Mouse (Mus musculus): ENCODE measurements around the gene Mageb18. TPM values are rescaled to one million over a fixed set of nuclear protein-coding genes. Genes with fewer than 3 reads are reported as not detected.
"Not testable (repeated sequence)": the region's sequence is repeated elsewhere in the genome, so short reads cannot be mapped to it uniquely, and the experiment has no call there.

Mageb18 gene
- not detected in 2 replicates for polyA plus RNA-seq (2015; fragmentation: Nextera tagmentation; extraction: Ambion mirVana)

DNA sequence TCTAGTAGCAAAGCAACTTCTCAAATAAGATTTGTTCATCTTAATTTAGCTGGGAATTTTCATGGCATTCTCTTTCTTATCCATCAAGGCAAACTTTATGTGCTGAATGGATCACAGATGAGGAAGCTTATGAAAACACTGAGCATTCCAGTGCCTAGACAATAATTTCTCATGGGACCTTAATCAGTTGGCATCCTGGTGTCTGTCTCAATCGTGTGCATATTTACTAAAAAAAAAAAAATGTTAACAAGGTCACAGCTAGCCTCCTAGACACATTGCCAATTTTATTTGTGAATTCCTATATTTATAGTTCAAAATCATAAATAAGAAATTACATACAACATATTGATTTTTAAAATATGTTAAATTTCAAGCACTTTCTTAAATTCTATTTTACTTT is at the start of gene Mageb18:
TSS of gene Mageb18 (minus strand) at position 101 of the 400 bp plus-strand sequence.
- Histone ChIP-seq H3K9me3 (replicated peaks) (no peaks in the 10 kb centered on the region), H3K36me3 (no peaks in the 10 kb centered on the region), H3K4me2 (no peak within 1 kb of the TSS), H3K27ac (no peak within 1 kb of the TSS), H3K9ac (no peak within 1 kb of the TSS), H3K4me3 (replicated peaks) (no peak within 1 kb of the TSS), H3K27me3 (no peaks in the 10 kb centered on the region), H3K4me1 (replicated peaks) (no peaks in the 10 kb centered on the region)
- no peak for ATAC-seq (ENCODE audit: low read depth)
- WGBS (ENCODE audit: insufficient replicate concordance), result 48% methylated on average over 1 of the region's 1 CpGs
- DNase-seq, result no peak

DNA sequence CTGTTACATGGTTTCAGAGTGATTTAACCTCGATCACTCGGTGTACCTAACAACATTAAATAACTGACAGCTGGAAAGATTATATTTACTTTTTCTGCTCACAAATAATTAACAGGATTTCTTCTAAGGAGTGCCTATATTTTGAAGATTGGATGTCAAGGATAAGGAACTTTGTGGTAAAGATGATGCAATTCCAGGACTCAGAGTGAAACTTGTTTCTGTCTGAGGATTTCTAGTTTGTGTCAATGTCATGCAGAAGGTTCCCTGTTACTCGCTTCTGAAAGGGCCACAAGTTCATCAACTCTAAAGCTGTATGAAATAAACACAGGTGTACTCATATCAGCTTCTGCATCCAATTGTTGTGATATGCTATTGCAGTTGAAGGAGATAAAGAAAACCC is 13.4 kb upstream of the Mageb18 start:
- Histone ChIP-seq H3K27me3 (no peaks in the 10 kb centered on the region), H3K4me1 (replicated peaks) (no peaks in the 10 kb centered on the region), H3K36me3 (no peaks in the 10 kb centered on the region), H3K27ac (no peak overlapping the region), H3K9ac (no peak overlapping the region), H3K4me2 (no peak overlapping the region), H3K9me3 (replicated peaks) (no peaks in the 10 kb centered on the region), H3K4me3 (replicated peaks) (no peak overlapping the region)
- 67% methylated on average over 3 of the region's 3 CpGs for WGBS (ENCODE audit: insufficient replicate concordance)
- no peak for DNase-seq
- ATAC-seq (ENCODE audit: low read depth), result no peak

DNA sequence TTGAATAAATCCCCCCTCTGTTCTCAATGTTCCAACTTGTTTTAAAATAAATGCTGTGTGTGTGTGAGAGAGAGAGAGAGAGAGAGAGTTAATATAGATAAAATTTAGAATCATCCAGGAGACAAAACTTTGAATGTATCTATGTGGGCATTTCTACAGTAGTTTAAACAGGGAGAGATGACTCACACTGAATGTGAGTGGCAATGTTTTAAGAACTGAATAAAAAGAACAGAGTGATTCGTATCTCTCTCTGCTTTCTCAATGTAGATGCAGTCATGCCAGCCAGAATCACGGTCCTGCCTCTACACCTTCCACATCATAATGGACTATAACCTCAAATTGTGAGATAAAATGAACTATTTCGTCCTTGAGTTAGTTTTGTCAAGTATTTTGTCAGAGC is 11.1 kb upstream of the Mageb18 start:
- no peak overlapping the region for H3K4me2 ChIP-seq
- no peaks in the 10 kb centered on the region for H3K4me1 ChIP-seq (replicated peaks)
- no peaks in the 10 kb centered on the region for H3K36me3 ChIP-seq
- DNase-seq (no peak), ATAC-seq (ENCODE audit: low read depth) (no peak)
- H3K9ac ChIP-seq, result no peak overlapping the region
- no peaks in the 10 kb centered on the region for H3K27me3 ChIP-seq
- no peaks in the 10 kb centered on the region for H3K9me3 ChIP-seq (replicated peaks)
- 51% methylated on average over 3 of the region's 3 CpGs for WGBS (ENCODE audit: insufficient replicate concordance)
- H3K4me3 ChIP-seq (replicated peaks), result no peak overlapping the region
- H3K27ac ChIP-seq, result no peak overlapping the region

DNA sequence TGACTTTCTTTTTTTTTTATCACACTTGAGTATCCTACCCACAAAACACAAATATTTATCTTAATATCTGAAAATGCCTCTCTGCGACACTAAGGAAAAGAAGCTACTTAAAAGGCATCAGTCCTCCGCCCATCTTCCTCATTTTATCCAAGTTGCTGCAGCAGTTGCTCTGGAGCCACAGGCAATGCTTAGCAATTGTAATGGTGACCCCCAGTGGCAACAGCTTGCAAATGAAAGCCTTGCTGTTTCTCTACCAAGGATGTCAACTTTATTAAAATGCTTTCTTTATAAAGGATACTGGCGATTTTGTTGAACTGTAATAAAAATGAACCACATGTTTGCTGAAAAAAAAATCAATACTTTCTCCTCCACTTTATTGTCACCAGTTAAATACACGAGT is 2.0 kb downstream of the Mageb18 start:
- Histone ChIP-seq H3K36me3 (no peaks in the 10 kb centered on the region), H3K9ac (no peak overlapping the region), H3K9me3 (replicated peaks) (no peaks in the 10 kb centered on the region), H3K27ac (no peak overlapping the region), H3K4me2 (no peak overlapping the region), H3K4me1 (replicated peaks) (no peaks in the 10 kb centered on the region), H3K27me3 (no peaks in the 10 kb centered on the region), H3K4me3 (replicated peaks) (no peak overlapping the region)
- 31% methylated on average over 4 of the region's 4 CpGs for WGBS (ENCODE audit: insufficient replicate concordance)
- DNase-seq (no peak), ATAC-seq (ENCODE audit: low read depth) (no peak)

GRCm38 (mm10) chrX:92527826-92528225 is 71.5 kb downstream of the Mageb18 start:
- WGBS (ENCODE audit: insufficient replicate concordance), result 43% methylated on average over 1 of the region's 1 CpGs
- no peak overlapping the region for H3K9ac ChIP-seq
- no peak for DNase-seq
- no peaks in the 10 kb centered on the region for H3K9me3 ChIP-seq (replicated peaks)
- no peak for ATAC-seq (ENCODE audit: low read depth)
- H3K4me1 ChIP-seq (replicated peaks), result no peaks in the 10 kb centered on the region
- no peak overlapping the region for H3K4me2 ChIP-seq
- H3K4me3 ChIP-seq (replicated peaks), result no peak overlapping the region
- H3K36me3 ChIP-seq, result no peaks in the 10 kb centered on the region
- no peak overlapping the region for H3K27ac ChIP-seq
- no peaks in the 10 kb centered on the region for H3K27me3 ChIP-seq

GRCm38 (mm10) chrX:92498254-92498653 is 101.1 kb downstream of the Mageb18 start:
- no peak overlapping the region for H3K9ac ChIP-seq
- no peaks in the 10 kb centered on the region for H3K36me3 ChIP-seq
- H3K9me3 ChIP-seq (replicated peaks), result no peaks in the 10 kb centered on the region
- H3K27me3 ChIP-seq, result no peaks in the 10 kb centered on the region
- H3K27ac ChIP-seq, result no peak overlapping the region
- DNase-seq (no peak), ATAC-seq (ENCODE audit: low read depth) (no peak)
- H3K4me3 ChIP-seq (replicated peaks), result no peak overlapping the region
- H3K4me1 ChIP-seq (replicated peaks), result no peaks in the 10 kb centered on the region
- H3K4me2 ChIP-seq, result no peak overlapping the region
- 27% methylated on average over 1 of the region's 1 CpGs for WGBS (ENCODE audit: insufficient replicate concordance)

DNA sequence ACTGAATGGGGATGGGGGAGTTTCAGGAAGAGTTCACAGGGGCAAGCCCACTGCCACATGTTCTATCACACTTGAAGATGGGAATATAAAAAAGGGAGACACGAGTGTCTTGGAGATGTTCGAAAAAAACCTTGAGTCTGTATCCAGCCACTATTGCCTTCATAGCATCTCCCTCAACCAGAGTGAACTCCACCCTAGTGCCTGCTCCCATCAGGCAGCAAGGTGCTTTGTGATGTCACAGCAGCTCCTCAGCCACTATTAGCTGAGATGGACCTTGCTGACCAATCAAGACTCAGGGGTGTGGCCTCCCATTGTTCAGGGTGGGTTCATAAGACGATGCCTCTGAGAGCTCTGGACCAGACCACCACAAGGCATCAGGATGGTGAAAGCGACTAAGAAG is 109.7 kb downstream of the Mageb18 start, which contains the start of gene Gm5941:
TSS of gene Gm5941 (plus strand) at position 301 of the 400 bp plus-strand sequence.
- 72% methylated on average over 4 of the region's 4 CpGs for whole genome bisulfite sequencing (ENCODE audit: insufficient replicate concordance)
- ATAC-seq (ENCODE audit: low read depth); H3K9ac ChIP-seq; H3K36me3 ChIP-seq; H3K27ac ChIP-seq; H3K4me1 ChIP-seq (replicated peaks); H3K4me3 ChIP-seq (replicated peaks); H3K9me3 ChIP-seq (replicated peaks); H3K27me3 ChIP-seq; DNase-seq; H3K4me2 ChIP-seq: not testable (repeated sequence)

DNA sequence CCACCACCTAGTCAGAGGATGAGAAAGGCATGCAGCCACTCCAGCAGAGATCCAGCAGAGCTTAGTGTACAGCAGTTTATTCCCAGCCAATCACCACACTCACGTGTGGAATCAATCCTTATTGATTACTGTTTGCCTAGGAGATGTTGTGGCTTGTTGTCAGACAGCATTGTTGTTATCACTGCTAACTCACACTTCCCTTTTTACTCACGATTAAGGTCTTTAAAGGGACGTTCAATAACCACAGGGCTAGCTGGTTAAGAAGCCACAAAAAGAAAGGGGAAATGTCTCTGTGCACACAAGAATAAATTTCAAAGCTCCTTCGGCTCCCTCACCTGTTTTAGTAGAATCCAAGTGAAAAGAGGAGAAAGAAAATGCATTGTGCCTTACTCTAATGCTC is 134.6 kb downstream of the Mageb18 start:
- Histone ChIP-seq H3K27me3 (no peaks in the 10 kb centered on the region), H3K27ac (no peak overlapping the region), H3K4me3 (replicated peaks) (no peak overlapping the region), H3K4me1 (replicated peaks) (no peaks in the 10 kb centered on the region), H3K36me3 (no peaks in the 10 kb centered on the region), H3K4me2 (no peak overlapping the region), H3K9me3 (replicated peaks) (no peaks in the 10 kb centered on the region), H3K9ac (no peak overlapping the region)
- WGBS (ENCODE audit: insufficient replicate concordance), result 18% methylated on average over 4 of the region's 4 CpGs
- DNase-seq (no peak), ATAC-seq (ENCODE audit: low read depth) (no peak)

DNA sequence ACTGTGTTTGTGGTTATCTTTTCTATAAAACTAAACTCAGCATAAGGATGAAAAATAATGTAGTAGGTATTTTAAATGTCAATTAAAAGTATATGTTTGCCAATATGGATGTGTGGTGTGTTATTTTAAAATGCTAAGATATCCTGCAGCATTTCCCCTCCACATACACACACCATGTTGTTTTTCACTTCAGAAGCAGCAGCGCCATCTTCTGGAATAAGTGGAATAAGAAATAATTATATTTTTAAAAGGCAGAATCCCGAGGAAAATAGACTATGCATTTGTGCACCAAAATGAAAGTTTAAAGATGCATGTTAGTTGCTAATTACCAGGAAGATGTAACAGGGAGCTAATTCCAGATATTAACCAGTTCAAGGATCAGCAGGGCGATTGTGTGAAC is 138.9 kb downstream of the Mageb18 start:
- WGBS (ENCODE audit: insufficient replicate concordance), result 18% methylated on average over 3 of the region's 3 CpGs
- no peak for DNase-seq
- Histone ChIP-seq H3K9me3 (replicated peaks) (no peaks in the 10 kb centered on the region), H3K9ac (no peak overlapping the region), H3K27ac (no peak overlapping the region), H3K4me3 (replicated peaks) (no peak overlapping the region), H3K27me3 (no peaks in the 10 kb centered on the region), H3K36me3 (no peaks in the 10 kb centered on the region), H3K4me2 (no peak overlapping the region), H3K4me1 (replicated peaks) (no peaks in the 10 kb centered on the region)
- ATAC-seq (ENCODE audit: low read depth), result no peak

DNA sequence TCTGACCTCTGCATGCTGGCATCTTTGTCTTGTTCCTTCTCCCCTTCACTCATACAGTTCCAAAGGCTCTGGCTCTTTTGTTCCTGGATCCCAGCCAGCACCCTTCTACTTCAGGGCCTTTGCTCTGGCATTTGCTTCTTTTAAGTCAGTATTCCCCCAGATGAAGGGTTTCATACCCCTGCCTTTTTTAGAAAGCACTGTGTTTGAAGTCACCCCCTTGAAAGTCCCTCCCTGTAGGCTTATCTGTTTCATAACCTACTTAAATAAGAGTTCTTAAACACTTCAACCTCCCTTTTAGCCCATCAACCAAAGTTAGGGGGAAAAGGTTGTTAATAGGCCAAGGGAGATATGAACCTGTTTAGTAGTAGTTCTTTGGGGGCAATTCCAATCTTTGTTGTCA is 212.0 kb downstream of the Mageb18 start:
- no peak overlapping the region for H3K9ac ChIP-seq
- no peak overlapping the region for H3K4me2 ChIP-seq
- H3K4me1 ChIP-seq (replicated peaks), result no peaks in the 10 kb centered on the region
- no peak for ATAC-seq (ENCODE audit: low read depth)
- no peak for DNase-seq
- H3K27me3 ChIP-seq, result no peaks in the 10 kb centered on the region
- no peaks in the 10 kb centered on the region for H3K36me3 ChIP-seq
- H3K27ac ChIP-seq, result no peak overlapping the region
- no peaks in the 10 kb centered on the region for H3K9me3 ChIP-seq (replicated peaks)
- no peak overlapping the region for H3K4me3 ChIP-seq (replicated peaks)

DNA sequence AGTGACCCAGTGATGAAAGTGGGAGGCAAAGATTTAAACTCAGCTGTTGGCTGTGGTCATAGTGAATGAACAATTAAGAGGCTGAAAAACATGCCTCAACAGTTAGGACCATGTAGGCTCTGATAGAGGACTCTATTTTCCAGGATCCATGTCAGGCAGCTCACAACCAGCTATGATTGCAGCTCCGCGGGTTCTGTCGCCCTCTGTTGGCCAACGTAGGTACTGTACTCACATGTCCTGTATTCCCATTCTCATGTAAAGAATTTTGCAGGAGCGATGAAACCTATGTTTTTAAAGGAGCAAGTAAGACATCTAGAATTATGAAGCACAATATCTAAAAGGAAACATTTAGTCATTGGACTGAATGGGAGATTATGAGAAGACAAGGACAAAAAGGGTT is 256.4 kb downstream of the Mageb18 start:
- no peaks in the 10 kb centered on the region for H3K4me1 ChIP-seq (replicated peaks)
- no peaks in the 10 kb centered on the region for H3K36me3 ChIP-seq
- H3K9ac ChIP-seq, result no peak overlapping the region
- no peak overlapping the region for H3K4me2 ChIP-seq
- no peak for ATAC-seq (ENCODE audit: low read depth)
- 10% methylated on average over 5 of the region's 5 CpGs for WGBS (ENCODE audit: insufficient replicate concordance)
- no peak overlapping the region for H3K27ac ChIP-seq
- no peak for DNase-seq
- H3K27me3 ChIP-seq, result no peaks in the 10 kb centered on the region
- H3K9me3 ChIP-seq (replicated peaks), result no peaks in the 10 kb centered on the region
- no peak overlapping the region for H3K4me3 ChIP-seq (replicated peaks)

DNA sequence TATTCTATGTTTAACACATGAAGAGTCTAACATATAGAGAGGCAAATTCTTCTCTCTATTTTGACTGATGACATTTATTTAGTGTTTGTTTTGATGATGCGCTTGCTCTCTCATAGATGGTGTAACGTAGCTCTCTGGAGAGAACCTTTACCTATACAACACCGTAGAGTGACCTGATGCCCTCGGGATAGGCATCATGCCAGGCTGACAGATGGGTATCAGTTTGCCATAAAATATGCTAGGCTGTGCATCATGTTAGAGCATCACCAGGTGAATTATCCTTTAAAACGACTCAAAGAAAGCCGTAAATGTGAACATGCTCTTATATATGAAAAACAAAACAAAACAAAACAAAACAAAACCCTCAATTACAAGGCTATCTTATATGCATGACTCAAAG is 258.5 kb downstream of the Mageb18 start:
- 68% methylated on average over 6 of the region's 6 CpGs for WGBS (ENCODE audit: insufficient replicate concordance)
- no peaks in the 10 kb centered on the region for H3K9me3 ChIP-seq (replicated peaks)
- H3K36me3 ChIP-seq, result no peaks in the 10 kb centered on the region
- no peaks in the 10 kb centered on the region for H3K27me3 ChIP-seq
- H3K27ac ChIP-seq, result no peak overlapping the region
- no peak overlapping the region for H3K4me3 ChIP-seq (replicated peaks)
- no peak overlapping the region for H3K4me2 ChIP-seq
- no peak overlapping the region for H3K9ac ChIP-seq
- no peaks in the 10 kb centered on the region for H3K4me1 ChIP-seq (replicated peaks)
- ATAC-seq (ENCODE audit: low read depth) (no peak), DNase-seq (no peak)

Data from liver, embryonic 13.5 days (tissue).